Mouse (Mus musculus): ENCODE measurements around the gene Ubl4a. TPM values are rescaled to one million over a fixed set of nuclear protein-coding genes. Genes with fewer than 3 reads are reported as not detected.

Gene Ubl4a
- total RNA-seq, 1 experiment from 2014 or later: 17.2 TPM

Other genes starting within 250 kb of the Ubl4a start
- not detected in 2 replicates for gene Opn1mw, start 245.8 kb downstream of the Ubl4a start, total RNA-seq (2017)
- 16.9 and 26.2 TPM in 2 replicates for gene Mecp2, start 237.9 kb downstream of the Ubl4a start, total RNA-seq (2017)
- not detected in 2 replicates for gene Tex28, start 205.4 kb downstream of the Ubl4a start, total RNA-seq (2017)
- gene Tktl1, start 196.0 kb downstream of the Ubl4a start, total RNA-seq (2017): not detected in 2 replicates
- 400 and 472 TPM in 2 replicates for gene Flna, start 123.4 kb downstream of the Ubl4a start, total RNA-seq (2017)
- 90.2 and 104 TPM in 2 replicates for gene Emd, start 118.5 kb downstream of the Ubl4a start, total RNA-seq (2017)
- 1,474 and 1,557 TPM in 2 replicates for gene Rpl10, start 102.4 kb downstream of the Ubl4a start, total RNA-seq (2017)
- 26.1 and 34.3 TPM in 2 replicates for gene Taz, start 91.3 kb downstream of the Ubl4a start, total RNA-seq (2017)
- gene Dnase1l1, start 90.9 kb downstream of the Ubl4a start, total RNA-seq (2017): 9.8 and 26.6 TPM in 2 replicates
- gene Atp6ap1, start 76.1 kb downstream of the Ubl4a start, total RNA-seq (2017): 81.6 and 153 TPM in 2 replicates
- 29.7 and 35.3 TPM in 2 replicates for gene Gdi1, start 68.2 kb downstream of the Ubl4a start, total RNA-seq (2017)
- gene Fam50a, start 60.2 kb downstream of the Ubl4a start, total RNA-seq (2017): 41.7 and 54.4 TPM in 2 replicates
- gene Plxna3, start 44.2 kb downstream of the Ubl4a start, total RNA-seq (2017): 0.92 and 1.2 TPM in 2 replicates
- 22.4 and 30.6 TPM in 2 replicates for gene Lage3, start 19.6 kb downstream of the Ubl4a start, total RNA-seq (2017)
- gene Slc10a3, start 131 bp upstream of the Ubl4a start, total RNA-seq (2017): 9.0 and 17.0 TPM in 2 replicates
- 12.0 and 12.7 TPM in 2 replicates for gene Fam3a, start 20.1 kb upstream of the Ubl4a start, total RNA-seq (2017)
- gene Ikbkg, start 20.1 kb upstream of the Ubl4a start, total RNA-seq (2017): 28.0 and 61.3 TPM in 2 replicates
- gene G6pdx, start 56.0 kb upstream of the Ubl4a start, total RNA-seq (2017): 51.4 and 63.2 TPM in 2 replicates
- not detected in 2 replicates for gene Gm6880, start 108.2 kb upstream of the Ubl4a start, total RNA-seq (2017)
- gene Olfr1326-ps1, start 201.7 kb upstream of the Ubl4a start, total RNA-seq (2017): not detected in 2 replicates
- gene Olfr1325, start 219.5 kb upstream of the Ubl4a start, total RNA-seq (2017): not detected in 2 replicates